Mouse (Mus musculus) adrenal gland, postnatal 4 days (tissue): ENCODE results near the gene Stambp. TPM values are rescaled to one million over a fixed set of nuclear protein-coding genes. Genes with fewer than 3 reads are reported as not detected.

Experiments used
- DNase-seq, 2 experiments: peaks; one replicate each; pipeline ENCODE4 v3.0.0; 2021 to 2022; ENCODE audit warnings: low spot score in 2 of 2, mixed read lengths in 2 of 2
- total RNA-seq, 2 experiments: library from RNA; stranded (reverse); gene quantifications; 2 replicates each; pipeline ENCODE4 v1.2.3; 2021

Gene Stambp
- total RNA-seq, 2 experiments from 2014 or later, result 32.9 to 33.0 TPM

- DNase-seq, result peak; percentile 59 to 72
These were observed 475 bp downstream of the Stambp start for GRCm38 (mm10) chr6:83571840-83572667.

- no peak for DNase-seq
These were observed 3.3 kb downstream of the Stambp start for GRCm38 (mm10) chr6:83568901-83569862.

- DNase-seq, result no peak
These were observed 16.6 kb downstream of the Stambp start for GRCm38 (mm10) chr6:83555972-83556371.

GRCm38 (mm10) chr6:83548346-83548745, 24.2 kb downstream of the Stambp start:
- no peak for DNase-seq

GRCm38 (mm10) chr6:83545778-83546177, 26.8 kb downstream of the Stambp start:
- no peak for DNase-seq

GRCm38 (mm10) chr6:83541756-83542456, 30.6 kb downstream of the Stambp start:
- no peak for DNase-seq

GRCm38 (mm10) chr6:83540017-83540416, 32.5 kb downstream of the Stambp start:
- no peak for DNase-seq

- DNase-seq, result no peak
These were observed 35.8 kb downstream of the Stambp start for GRCm38 (mm10) chr6:83536795-83537059.

- no peak for DNase-seq
These were observed 36.3 kb downstream of the Stambp start, which contains the start of gene Actg2 for GRCm38 (mm10) chr6:83536028-83536794. Gene Actg2 (minus strand): TSS chr6:83536265.

- DNase-seq, result no peak
These were observed 39.9 kb downstream of the Stambp start for GRCm38 (mm10) chr6:83532608-83533007.

- DNase-seq, result no peak
These were observed 49.3 kb downstream of the Stambp start for GRCm38 (mm10) chr6:83523194-83523593.

GRCm38 (mm10) chr6:83521784-83522183, 50.7 kb downstream of the Stambp start:
- DNase-seq, result no peak

- no peak for DNase-seq
These were observed 53.9 kb downstream of the Stambp start for GRCm38 (mm10) chr6:83518637-83519036.

- DNase-seq, result no peak
These were observed 57.4 kb downstream of the Stambp start for GRCm38 (mm10) chr6:83515172-83515571.

GRCm38 (mm10) chr6:83512495-83512894, 60.0 kb downstream of the Stambp start:
- peak in 1 of 2 experiments; percentile 24 for DNase-seq

GRCm38 (mm10) chr6:83510210-83510609, 62.3 kb downstream of the Stambp start:
- DNase-seq, result no peak

- DNase-seq, result peak in 1 of 2 experiments; percentile 28
These were observed 63.1 kb downstream of the Stambp start for GRCm38 (mm10) chr6:83509442-83509841.

GRCm38 (mm10) chr6:83507168-83507546, 65.4 kb downstream of the Stambp start:
- no peak for DNase-seq

GRCm38 (mm10) chr6:83506258-83507167, 66.0 kb downstream of the Stambp start, which contains the start of gene Dguok:
Gene Dguok (minus strand): TSS chr6:83506969.
- peak; percentile 81 to 90 for DNase-seq
